In the genomic region with DNA sequence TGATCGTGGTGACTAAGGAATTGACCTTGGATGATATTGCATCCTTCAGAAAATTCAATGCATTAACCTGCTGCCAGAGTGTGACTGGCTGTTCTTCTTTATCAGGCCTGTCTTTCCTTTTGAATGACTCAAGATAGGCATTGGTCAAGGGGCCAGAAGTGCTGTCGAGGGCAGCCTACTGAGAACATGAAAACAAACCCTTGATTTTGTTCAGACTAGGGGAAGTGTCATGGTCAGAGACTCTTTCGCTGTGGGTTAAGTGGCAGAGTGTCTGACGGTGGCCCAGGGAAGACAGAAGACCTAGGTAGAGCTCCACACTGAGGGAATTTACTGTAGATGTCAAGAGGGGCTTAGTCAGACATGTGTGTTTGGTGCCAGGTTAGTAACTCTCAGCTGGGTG, we compare ENCODE assay signal across 35 mouse cellular contexts. TPM values are rescaled to one million over a fixed set of nuclear protein-coding genes. Genes with fewer than 3 reads are reported as not detected.
DNase-seq lines count a peak whose midpoint lies in the region; ATAC-seq lines count a peak whose summit lies in the region.
"Had no signal": no experiment of that assay in that cellular context is flagged by ENCODE, and none has a peak within 500 bp of the region (broad histone marks: within the 10 kb centered on the region; RNA-seq: fewer than 3 reads in every experiment).

No protein-coding gene starts in this region.

- no peak overlapping the region for H3K4me3 ChIP-seq in midbrain, embryonic 11.5 days (ENCODE audit: low read depth, low read length)
- no peak overlapping the region for H3K4me3 ChIP-seq in midbrain, embryonic 10.5 days
- no peak overlapping the region for H3K4me3 ChIP-seq in limb, embryonic 12.5 days (replicated peaks)
- H3K4me3 ChIP-seq in kidney, embryonic 15.5 days (replicated peaks), result no peak overlapping the region
- H3K4me3 ChIP-seq: embryonic facial prominence, embryonic 13.5 days; forebrain, embryonic 10.5 days; heart, embryonic 13.5 days; hindbrain, embryonic 15.5 days; layer of hippocampus, adult 2 months; liver, embryonic 15.5 days; midbrain, embryonic 12.5 days; myocyte had no signal

- no peak overlapping the region for H3K27ac ChIP-seq in midbrain, embryonic 11.5 days (ENCODE audit: low read depth, low read length)
- H3K27ac ChIP-seq in midbrain, embryonic 10.5 days (replicated peaks), result no peak overlapping the region
- H3K27ac ChIP-seq in limb, embryonic 12.5 days, result peak overlapping the region; percentile 79
- H3K27ac ChIP-seq in kidney, embryonic 15.5 days, result no peak overlapping the region
- H3K27ac ChIP-seq: embryonic facial prominence, embryonic 13.5 days; heart, embryonic 13.5 days; hindbrain, embryonic 15.5 days; liver, embryonic 15.5 days; midbrain, embryonic 12.5 days had no signal

- H3K9ac ChIP-seq in midbrain, embryonic 11.5 days (ENCODE audit: low read length), result no peak overlapping the region
- no peak overlapping the region for H3K9ac ChIP-seq in limb, embryonic 12.5 days (replicated peaks)
- no peak overlapping the region for H3K9ac ChIP-seq in kidney, embryonic 15.5 days
- H3K9ac ChIP-seq: forebrain, postnatal 0 days; heart, embryonic 13.5 days; hindbrain, embryonic 15.5 days; liver, embryonic 15.5 days; lung, embryonic 14.5 days; midbrain, embryonic 12.5 days had no signal

- no peak for ATAC-seq in midbrain, embryonic 11.5 days (ENCODE audit: low FRiP score)
- no peak for ATAC-seq in limb, embryonic 12.5 days (ENCODE audit: insufficient number of reproducible peaks, insufficient read depth, low FRiP score, low TSS enrichment, low read depth)
- no peak for ATAC-seq in kidney, embryonic 15.5 days (replicated peaks; ENCODE audit: low FRiP score)
- ATAC-seq: CD4-positive, CD25-positive, alpha-beta regulatory T cell, adult 4 months; inflammation-experienced regulatory T-cells, adult 6 months had no signal

- H3K36me3 ChIP-seq in midbrain, embryonic 11.5 days (ENCODE audit: control insufficient read depth, insufficient read depth, low read length), result no peaks in the 10 kb centered on the region
- no peaks in the 10 kb centered on the region for H3K36me3 ChIP-seq in midbrain, embryonic 10.5 days
- H3K36me3 ChIP-seq in limb, embryonic 12.5 days, result no peaks in the 10 kb centered on the region
- H3K36me3 ChIP-seq in kidney, embryonic 15.5 days, result no peaks in the 10 kb centered on the region
- H3K36me3 ChIP-seq: embryonic facial prominence, embryonic 13.5 days; forebrain, embryonic 10.5 days; heart, embryonic 13.5 days; hindbrain, embryonic 15.5 days; liver, embryonic 15.5 days; midbrain, embryonic 12.5 days had no signal

- no peaks in the 10 kb centered on the region for H3K4me1 ChIP-seq in midbrain, embryonic 11.5 days (ENCODE audit: control insufficient read depth, insufficient read depth, low read length)
- peaks cover 11% of the 10 kb centered on the region for H3K4me1 ChIP-seq in midbrain, embryonic 10.5 days
- peaks cover 37% of the 10 kb centered on the region for H3K4me1 ChIP-seq in limb, embryonic 12.5 days (replicated peaks)
- H3K4me1 ChIP-seq in kidney, embryonic 15.5 days, result peaks cover 33% of the 10 kb centered on the region
- H3K4me1 ChIP-seq: embryonic facial prominence, embryonic 13.5 days; hindbrain, embryonic 15.5 days; liver, embryonic 15.5 days had no signal

- no peaks in the 10 kb centered on the region for H3K9me3 ChIP-seq in midbrain, embryonic 11.5 days (ENCODE audit: control insufficient read depth, low read length)
- H3K9me3 ChIP-seq in midbrain, embryonic 10.5 days (replicated peaks), result peaks cover 6% of the 10 kb centered on the region; the same call in 1 of the 2 replicates
- peaks cover 8% of the 10 kb centered on the region for H3K9me3 ChIP-seq in limb, embryonic 12.5 days
- H3K9me3 ChIP-seq in kidney, embryonic 15.5 days (replicated peaks), result 0 out of 2 replicates have a peak, but pooled peaks cover 2% of the 10 kb centered on the region
- H3K9me3 ChIP-seq: embryonic facial prominence, embryonic 13.5 days; heart, embryonic 13.5 days; hindbrain, embryonic 15.5 days; liver, embryonic 15.5 days had no signal

- no peak overlapping the region for H3K4me2 ChIP-seq in midbrain, embryonic 11.5 days
- H3K4me2 ChIP-seq in limb, embryonic 12.5 days, result 0 out of 2 replicates have a peak overlapping the region, but pooled peaks have one; percentile 4
- no peak overlapping the region for H3K4me2 ChIP-seq in kidney, embryonic 15.5 days
- H3K4me2 ChIP-seq: embryonic facial prominence, embryonic 13.5 days; heart, embryonic 13.5 days; hindbrain, embryonic 15.5 days; liver, embryonic 15.5 days; lung, embryonic 14.5 days; midbrain, embryonic 12.5 days had no signal

- H3K27me3 ChIP-seq in midbrain, embryonic 11.5 days (ENCODE audit: control insufficient read depth, insufficient read depth, low read length), result no peaks in the 10 kb centered on the region
- H3K27me3 ChIP-seq in midbrain, embryonic 10.5 days (ENCODE audit: low read depth, poor library complexity, severe bottlenecking), result no peaks in the 10 kb centered on the region
- H3K27me3 ChIP-seq in limb, embryonic 12.5 days, result no peaks in the 10 kb centered on the region
- H3K27me3 ChIP-seq in kidney, embryonic 15.5 days, result peaks cover 15% of the 10 kb centered on the region; the same call in 1 of the 2 replicates
- H3K27me3 ChIP-seq: embryonic facial prominence, embryonic 13.5 days; heart, embryonic 13.5 days; hindbrain, embryonic 15.5 days; liver, embryonic 15.5 days; midbrain, embryonic 12.5 days had no signal

- whole genome bisulfite sequencing in midbrain, embryonic 11.5 days, result 87% methylated on average over 4 of the region's 4 CpGs
- 81% methylated on average over 4 of the region's 4 CpGs for WGBS in midbrain, embryonic 10.5 days
- 75% methylated on average over 4 of the region's 4 CpGs for WGBS in limb, embryonic 12.5 days
- 59% methylated on average over 4 of the region's 4 CpGs for WGBS in kidney, embryonic 15.5 days

- peak; percentile 77 for DNase-seq in midbrain, embryonic 11.5 days (ENCODE audit: low spot score, missing footprints)
- DNase-seq in midbrain, embryonic 10.5 days (ENCODE audit: low spot score), result no peak
- peak; percentile 61 for DNase-seq in adrenal gland, adult 8-10 months
- DNase-seq in adrenal gland, postnatal 14 days, result peak; percentile 56
- DNase-seq in cerebellum, postnatal 14 days, result no peak
- DNase-seq: cerebellum, adult 8-10 months; forebrain, postnatal 0 days; heart, postnatal 10 days; kidney, adult 11 months; kidney, postnatal 25 days; lung, embryonic 14.5 days; lung, postnatal 14 days; thymus, postnatal 14 days had no signal

RNA-seq across cellular contexts. Expression of gene Asgr1, which starts 12.8 kb away (rescaled TPM):
- polyA plus RNA-seq in midbrain, embryonic 11.5 days (2014; fragmentation: Nextera tagmentation; extraction: Ambion mirVana), result 0.23 and 0.51 TPM in 2 replicates
- polyA plus RNA-seq in midbrain, embryonic 10.5 days (2016; fragmentation: Nextera tagmentation; extraction: Ambion mirVana), result 0.58 and 0.73 TPM in 2 replicates
- total RNA-seq in adrenal gland, adult 8-10 months (2022), result under 1 TPM in 3 of 4 experiments, not detected in 1; 0.31 to 0.75 (median 0.38) TPM
- 2.2 and 47.3 TPM in 2 replicates for total RNA-seq in adrenal gland, postnatal 14 days (2021)
- 1.5 and 2.3 TPM in 2 replicates for polyA plus RNA-seq in limb, embryonic 12.5 days (2016; fragmentation: Nextera tagmentation; extraction: Ambion mirVana)
- polyA plus RNA-seq in kidney, embryonic 15.5 days (2015; fragmentation: Nextera tagmentation; extraction: Ambion mirVana), result 1.3 and 2.3 TPM in 2 replicates
- total RNA-seq: gastrocnemius, adult 8-10 months; heart, adult 8-10 months; hematopoietic stem cell, adult 5-6 weeks; megakaryocyte progenitor cell, adult 5-6 weeks had no signal
- polyA plus RNA-seq: CD4-positive, CD25-positive, alpha-beta regulatory T cell, adult 4 months; heart, embryonic 13.5 days; inflammation-experienced regulatory T-cells, adult 6 months; lung, embryonic 14.5 days; neural tube, embryonic 14.5 days had no signal

RNA-seq across cellular contexts. Expression of gene Asgr2, which starts 25.7 kb away (rescaled TPM):
- polyA plus RNA-seq in midbrain, embryonic 11.5 days (2014; fragmentation: Nextera tagmentation; extraction: Ambion mirVana), result not detected in 2 replicates
- not detected in 2 replicates for polyA plus RNA-seq in midbrain, embryonic 10.5 days (2016; fragmentation: Nextera tagmentation; extraction: Ambion mirVana)
- total RNA-seq in adrenal gland, adult 8-10 months (2022), result 1 to 10 TPM in 2 of 4 experiments, under 1 TPM in 2; 0.62 to 2.9 (median 1.1) TPM
- total RNA-seq in adrenal gland, postnatal 14 days (2021), result 1.9 and 30.0 TPM in 2 replicates
- 0.22 TPM in 1 of 2 replicates, not detected in the other for polyA plus RNA-seq in limb, embryonic 12.5 days (2016; fragmentation: Nextera tagmentation; extraction: Ambion mirVana)
- 0.18 and 0.28 TPM in 2 replicates for polyA plus RNA-seq in kidney, embryonic 15.5 days (2015; fragmentation: Nextera tagmentation; extraction: Ambion mirVana)
- total RNA-seq: forebrain, postnatal 0 days; gastrocnemius, adult 8-10 months; heart, postnatal 10 days; layer of hippocampus, adult 2 months; layer of hippocampus, postnatal 14 days; left cerebral cortex, adult 8-10 months; left cerebral cortex, postnatal 36 days; midbrain, postnatal 0 days had no signal
- polyA plus RNA-seq: CD4-positive, CD25-positive, alpha-beta regulatory T cell, adult 4 months; embryonic facial prominence, embryonic 13.5 days; forebrain, embryonic 10.5 days; forebrain, postnatal 0 days; heart, embryonic 13.5 days; hindbrain, embryonic 15.5 days; inflammation-experienced regulatory T-cells, adult 6 months; kidney, embryonic 14.5 days; midbrain, embryonic 12.5 days; midbrain, postnatal 0 days; neural tube, embryonic 14.5 days had no signal

RNA-seq across cellular contexts. Expression of gene Dlg4, which starts 50.0 kb away (rescaled TPM):
- polyA plus RNA-seq in midbrain, embryonic 11.5 days (2014; fragmentation: Nextera tagmentation; extraction: Ambion mirVana), result 11.2 and 15.2 TPM in 2 replicates
- polyA plus RNA-seq in midbrain, embryonic 10.5 days (2016; fragmentation: Nextera tagmentation; extraction: Ambion mirVana), result 16.6 and 23.8 TPM in 2 replicates
- 10 to 100 TPM; 25.7 to 65.4 (median 45.9) TPM for total RNA-seq in adrenal gland, adult 8-10 months (2022)
- total RNA-seq in adrenal gland, postnatal 14 days (2021), result 31.9 and 37.0 TPM in 2 replicates
- polyA plus RNA-seq in limb, embryonic 12.5 days (2016; fragmentation: Nextera tagmentation; extraction: Ambion mirVana), result 10.6 and 13.6 TPM in 2 replicates
- polyA plus RNA-seq in kidney, embryonic 15.5 days (2015; fragmentation: Nextera tagmentation; extraction: Ambion mirVana), result 12.9 and 15.2 TPM in 2 replicates

RNA-seq across cellular contexts. Expression of gene Acadvl, which starts 51.5 kb away (rescaled TPM):
- 46.5 and 47.8 TPM in 2 replicates for polyA plus RNA-seq in midbrain, embryonic 11.5 days (2014; fragmentation: Nextera tagmentation; extraction: Ambion mirVana)
- 42.2 and 48.6 TPM in 2 replicates for polyA plus RNA-seq in midbrain, embryonic 10.5 days (2016; fragmentation: Nextera tagmentation; extraction: Ambion mirVana)
- total RNA-seq in adrenal gland, adult 8-10 months (2022), result 100 to 1,000 TPM; 323 to 415 (median 392) TPM
- total RNA-seq in adrenal gland, postnatal 14 days (2021), result 1,177 and 1,207 TPM in 2 replicates
- 65.9 and 67.1 TPM in 2 replicates for polyA plus RNA-seq in limb, embryonic 12.5 days (2016; fragmentation: Nextera tagmentation; extraction: Ambion mirVana)
- 78.1 and 83.0 TPM in 2 replicates for polyA plus RNA-seq in kidney, embryonic 15.5 days (2015; fragmentation: Nextera tagmentation; extraction: Ambion mirVana)

Comparison
In these comparisons a context has a peak if more than half of its experiments do, and no peak if none do; other contexts are left out.
1. DNase-seq: peak in midbrain, embryonic 11.5 days (single experiment), adrenal gland, adult 8-10 months (single experiment) and adrenal gland, postnatal 14 days (single experiment); none in midbrain, embryonic 10.5 days (single experiment) and cerebellum, postnatal 14 days (0 of 2).